Mouse (Mus musculus): Measurements from ENCODE around the gene Flad1. TPM values are rescaled to one million over a fixed set of nuclear protein-coding genes. Genes with fewer than 3 reads are reported as not detected.

Flad1 gene
- polyA plus RNA-seq, 1 experiment, result not detected

DNA sequence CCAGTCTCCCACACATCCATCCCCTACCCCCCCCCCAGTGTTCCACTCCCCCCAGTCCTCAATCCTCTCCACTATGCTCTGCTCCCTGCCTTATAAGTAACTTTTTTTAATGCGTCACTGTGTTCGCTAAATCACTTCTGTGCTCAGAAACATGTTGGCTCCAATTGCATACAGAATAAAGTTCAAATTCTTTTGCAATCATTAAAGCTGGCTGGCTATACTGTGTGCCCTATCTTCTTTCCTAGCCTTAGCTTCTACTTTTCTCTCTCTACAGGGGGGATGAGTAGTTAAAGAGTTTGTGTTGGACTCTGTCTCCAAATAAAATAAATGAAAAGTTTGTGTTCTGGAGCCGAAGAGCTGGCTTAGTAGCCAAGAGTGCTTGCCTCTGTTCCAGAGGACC is 2.0 kb downstream of the Flad1 start:
- no peak overlapping the region for H3K4me3 ChIP-seq (ENCODE audit: insufficient read depth, low read depth, low read length)
- no peak for TF ChIP-seq POLR2A (IDR thresholded peaks at IDR 0.05; ENCODE audit: insufficient read depth, low read depth, low read length)
- no peak for TF ChIP-seq CTCF (IDR thresholded peaks at IDR 0.05; ENCODE audit: insufficient read depth, low read depth, low read length)
- no peak overlapping the region for H3K27ac ChIP-seq (ENCODE audit: insufficient read depth, low read depth, low read length)
- H3K4me1 ChIP-seq (ENCODE audit: control insufficient read depth, insufficient read depth, low read length), result peaks cover 15% of the 10 kb centered on the region
- WGBS, result 95% methylated on average over 3 of the region's 3 CpGs

GRCm38 (mm10) chr3:89408448-89408847 is 3.2 kb downstream of the Flad1 start:
- TF ChIP-seq POLR2A (IDR thresholded peaks at IDR 0.05; ENCODE audit: insufficient read depth, low read depth, low read length), result no peak
- no peak for TF ChIP-seq CTCF (IDR thresholded peaks at IDR 0.05; ENCODE audit: insufficient read depth, low read depth, low read length)
- H3K4me3 ChIP-seq (ENCODE audit: insufficient read depth, low read depth, low read length), result no peak overlapping the region
- WGBS, result 68% methylated on average over 16 of the region's 16 CpGs
- peaks cover 15% of the 10 kb centered on the region for H3K4me1 ChIP-seq (ENCODE audit: control insufficient read depth, insufficient read depth, low read length)
- no peak overlapping the region for H3K27ac ChIP-seq (ENCODE audit: insufficient read depth, low read depth, low read length)

DNA sequence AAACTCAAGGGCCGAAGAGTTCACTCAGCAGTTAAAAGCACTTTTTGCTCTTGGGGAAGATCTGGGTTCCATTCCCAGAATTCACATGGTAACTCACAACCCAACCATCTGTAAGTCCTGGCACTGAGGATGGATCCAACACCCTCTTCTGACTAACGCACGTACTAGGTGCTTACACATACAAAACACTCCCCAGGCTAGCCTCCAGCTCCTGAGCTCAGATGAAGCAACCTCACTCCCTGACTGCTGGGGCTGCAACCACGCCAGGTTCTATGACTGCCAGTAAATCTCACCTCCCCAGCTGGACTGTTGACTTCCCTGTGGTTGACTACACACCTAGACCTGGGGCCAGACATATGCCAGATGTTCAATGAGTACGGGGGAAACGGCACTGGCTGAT is 4.8 kb downstream of the Flad1 start:
- 88% methylated on average over 6 of the region's 6 CpGs for WGBS
- Histone ChIP-seq H3K4me1 (ENCODE audit: control insufficient read depth, insufficient read depth, low read length) (peaks cover 15% of the 10 kb centered on the region), H3K27ac (ENCODE audit: insufficient read depth, low read depth, low read length) (no peak overlapping the region), H3K4me3 (ENCODE audit: insufficient read depth, low read depth, low read length) (no peak overlapping the region)
- TF ChIP-seq POLR2A (IDR thresholded peaks at IDR 0.05; ENCODE audit: insufficient read depth, low read depth, low read length) (no peak), CTCF (IDR thresholded peaks at IDR 0.05; ENCODE audit: insufficient read depth, low read depth, low read length) (no peak)

DNA sequence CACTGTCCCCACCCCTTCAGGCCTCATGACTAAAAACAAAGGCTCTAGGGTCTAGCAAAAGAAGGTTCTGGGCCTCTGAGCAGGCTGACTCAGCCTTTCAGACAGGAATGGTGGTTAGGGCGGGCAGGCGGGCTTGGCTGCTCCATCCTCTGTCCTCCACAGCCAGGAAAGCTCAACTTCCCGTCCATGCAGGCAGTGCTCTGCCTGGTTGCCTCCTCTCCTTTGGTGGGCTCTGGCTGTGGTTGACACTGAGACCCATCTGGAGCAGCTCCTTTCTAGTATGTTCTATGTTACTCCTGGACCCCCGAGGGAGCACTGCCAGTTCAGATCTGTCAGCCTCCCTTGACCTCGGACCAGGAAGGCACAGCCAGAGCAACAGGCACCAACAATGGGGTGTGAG is 9.0 kb downstream of the Flad1 start, which contains the start of gene Lenep:
Gene Lenep, minus strand, starts transcription at position 101 of the 400 bp plus-strand sequence.
- 73% methylated on average over 5 of the region's 5 CpGs for WGBS
- Histone ChIP-seq H3K4me1 (ENCODE audit: control insufficient read depth, insufficient read depth, low read length) (0 out of 2 replicates have a peak, but pooled peaks cover 3% of the 10 kb centered on the region), H3K4me3 (ENCODE audit: insufficient read depth, low read depth, low read length) (no peak within 1 kb of the TSS), H3K27ac (ENCODE audit: insufficient read depth, low read depth, low read length) (no peak within 1 kb of the TSS)
- TF ChIP-seq CTCF (IDR thresholded peaks at IDR 0.05; ENCODE audit: insufficient read depth, low read depth, low read length) (no peak), POLR2A (IDR thresholded peaks at IDR 0.05; ENCODE audit: insufficient read depth, low read depth, low read length) (no peak)

- H3K4me3 ChIP-seq (ENCODE audit: insufficient read depth, low read depth, low read length), result no peak overlapping the region
- no peaks in the 10 kb centered on the region for H3K4me1 ChIP-seq (ENCODE audit: control insufficient read depth, insufficient read depth, low read length)
- no peak for TF ChIP-seq POLR2A (IDR thresholded peaks at IDR 0.05; ENCODE audit: insufficient read depth, low read depth, low read length)
- no peak for TF ChIP-seq CTCF (IDR thresholded peaks at IDR 0.05; ENCODE audit: insufficient read depth, low read depth, low read length)
- H3K27ac ChIP-seq (ENCODE audit: insufficient read depth, low read depth, low read length), result no peak overlapping the region
- WGBS, result 91% methylated on average over 7 of the region's 7 CpGs
Observed at GRCm38 (mm10) chr3:89401329-89401728, 10.3 kb downstream of the Flad1 start.

GRCm38 (mm10) chr3:89396654-89397005 is 15.0 kb downstream of the Flad1 start:
- H3K4me1 ChIP-seq (ENCODE audit: control insufficient read depth, insufficient read depth, low read length), result peaks cover 32% of the 10 kb centered on the region
- H3K27ac ChIP-seq (ENCODE audit: insufficient read depth, low read depth, low read length), result no peak overlapping the region
- no peak overlapping the region for H3K4me3 ChIP-seq (ENCODE audit: insufficient read depth, low read depth, low read length)
- WGBS, result 4% methylated on average over 4 of the region's 4 CpGs
- TF ChIP-seq CTCF (IDR thresholded peaks at IDR 0.05; ENCODE audit: insufficient read depth, low read depth, low read length) (no peak), POLR2A (IDR thresholded peaks at IDR 0.05; ENCODE audit: insufficient read depth, low read depth, low read length) (no peak)

DNA sequence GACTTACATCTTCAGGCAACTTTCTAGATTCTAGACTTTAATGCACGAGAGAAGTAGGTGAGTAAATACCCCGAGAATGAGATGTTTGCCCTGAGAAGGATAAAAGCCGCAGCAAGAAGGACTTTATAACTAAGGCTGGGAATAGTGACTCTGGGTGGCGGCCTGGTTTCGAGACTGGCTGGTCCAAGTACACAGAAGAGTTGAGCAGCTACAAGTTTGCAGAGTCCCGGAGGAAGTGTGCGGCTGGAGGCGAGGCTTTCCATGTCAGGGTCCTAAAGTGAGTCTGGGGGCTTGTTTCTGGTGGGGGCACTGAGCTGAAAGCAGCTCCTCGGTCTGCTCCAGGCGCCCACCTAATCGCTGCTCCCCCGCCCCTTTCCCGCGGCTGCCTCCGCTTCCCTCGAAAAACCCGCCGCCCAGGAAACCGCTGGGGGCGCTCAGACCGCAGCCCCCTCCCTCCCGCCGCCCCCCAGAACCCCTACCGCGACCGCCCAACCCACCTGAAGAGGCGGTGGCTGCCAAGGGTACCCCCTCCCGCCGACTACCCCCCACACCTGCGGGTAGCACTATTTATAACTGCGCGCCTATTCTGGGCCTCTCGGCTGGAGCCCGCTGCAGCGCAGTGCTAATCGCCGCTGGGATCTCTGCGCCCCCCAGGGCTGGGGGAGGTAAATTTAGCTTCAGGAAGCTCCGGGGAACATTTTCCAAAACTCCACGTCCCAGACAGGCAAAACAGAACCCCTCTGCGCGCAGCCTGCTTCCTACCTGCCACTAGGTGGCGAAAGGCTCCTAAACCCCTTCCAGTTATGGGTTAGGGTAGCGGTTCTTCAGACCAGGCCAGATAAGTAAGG is 15.6 kb downstream of the Flad1 start:
- under 1% methylated on average over 40 of the region's 44 CpGs for WGBS
- H3K4me1 ChIP-seq (ENCODE audit: control insufficient read depth, insufficient read depth, low read length), result peaks cover 37% of the 10 kb centered on the region
- H3K4me3 ChIP-seq (ENCODE audit: insufficient read depth, low read depth, low read length), result peak overlapping the region; percentile 28
- TF ChIP-seq CTCF (IDR thresholded peaks at IDR 0.05; ENCODE audit: insufficient read depth, low read depth, low read length), result peak; percentile 84
- TF ChIP-seq POLR2A (IDR thresholded peaks at IDR 0.05; ENCODE audit: insufficient read depth, low read depth, low read length), result no peak
- H3K27ac ChIP-seq (ENCODE audit: insufficient read depth, low read depth, low read length), result no peak overlapping the region

DNA sequence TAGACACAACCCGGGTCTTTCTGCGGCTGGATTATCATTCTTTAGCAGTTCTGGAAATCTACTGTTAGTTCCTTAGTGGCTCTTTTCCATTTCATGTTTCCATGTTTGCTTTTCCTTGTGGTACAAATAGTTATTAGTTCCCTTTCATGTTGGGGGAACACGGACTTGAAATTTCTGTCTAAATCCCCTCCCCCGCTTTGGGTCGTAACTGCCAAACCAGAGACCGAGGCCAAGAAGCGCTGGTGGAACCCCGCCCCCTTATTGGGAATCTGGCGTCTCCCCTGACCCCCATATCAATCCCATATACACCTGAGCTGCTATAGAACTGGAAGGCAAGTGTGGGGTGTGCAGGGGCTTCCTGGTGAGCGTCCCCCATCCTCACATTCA is 16.3 kb downstream of the Flad1 start:
- TF ChIP-seq CTCF (IDR thresholded peaks at IDR 0.05; ENCODE audit: insufficient read depth, low read depth, low read length) (no peak), POLR2A (IDR thresholded peaks at IDR 0.05; ENCODE audit: insufficient read depth, low read depth, low read length) (no peak)
- H3K4me3 ChIP-seq (ENCODE audit: insufficient read depth, low read depth, low read length), result peak overlapping the region; percentile 54; the same call in 1 of the 2 replicates
- WGBS, result 9% methylated on average over 10 of the region's 10 CpGs
- peaks cover 42% of the 10 kb centered on the region for H3K4me1 ChIP-seq (ENCODE audit: control insufficient read depth, insufficient read depth, low read length)
- H3K27ac ChIP-seq (ENCODE audit: insufficient read depth, low read depth, low read length), result no peak overlapping the region

GRCm38 (mm10) chr3:89394894-89395256 is 16.8 kb downstream of the Flad1 start:
- TF ChIP-seq POLR2A (IDR thresholded peaks at IDR 0.05; ENCODE audit: insufficient read depth, low read depth, low read length), result no peak
- no peak for TF ChIP-seq CTCF (IDR thresholded peaks at IDR 0.05; ENCODE audit: insufficient read depth, low read depth, low read length)
- Histone ChIP-seq H3K4me3 (ENCODE audit: insufficient read depth, low read depth, low read length) (peak overlapping the region; percentile 54; the same call in 1 of the 2 replicates), H3K27ac (ENCODE audit: insufficient read depth, low read depth, low read length) (no peak overlapping the region), H3K4me1 (ENCODE audit: control insufficient read depth, insufficient read depth, low read length) (peaks cover 45% of the 10 kb centered on the region)
- under 1% methylated on average over 12 of the region's 12 CpGs for WGBS
